Mouse (Mus musculus) urinary bladder, postnatal 10 days (tissue): ENCODE data around the gene Tecrl.

Source experiments
- DNase-seq: peaks from one replicate; pipeline ENCODE4 v3.0.0; 2022; ENCODE audit warnings: low spot score

Tecrl gene

DNA sequence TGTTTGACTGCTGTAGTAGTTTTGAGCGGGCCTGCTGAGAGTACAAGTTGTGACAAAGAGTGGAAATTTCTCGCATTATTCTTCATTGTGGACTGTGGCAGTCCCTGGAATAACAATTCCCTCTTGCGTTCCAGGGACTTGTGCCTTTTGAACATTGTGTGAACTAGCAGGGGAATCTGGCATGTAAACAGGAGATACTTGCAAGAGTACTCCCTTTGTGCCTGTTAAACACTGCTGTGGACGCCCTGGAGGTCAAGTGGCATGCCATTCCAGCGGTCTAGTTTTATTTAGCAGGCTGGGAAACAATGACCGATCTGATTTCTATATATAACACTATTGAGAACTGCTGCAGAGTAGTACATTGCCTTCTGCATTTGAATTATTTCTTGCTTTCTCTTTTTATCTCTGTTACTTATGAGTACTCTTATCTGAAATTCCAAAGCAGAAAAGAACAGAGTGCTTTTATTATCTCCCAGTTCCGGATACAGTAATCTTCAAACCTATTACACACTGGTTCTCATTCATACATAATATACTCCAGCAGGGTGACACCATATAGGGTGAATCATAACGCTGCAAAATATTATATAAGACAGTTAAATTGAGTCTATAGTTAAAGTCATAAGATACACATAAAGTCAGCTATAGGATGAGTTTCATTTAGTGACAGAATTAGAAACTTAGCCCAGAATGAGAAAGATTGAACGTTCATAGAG is at the start of gene Tecrl:
Tecrl (minus strand) TSS at position 350 of the 716 bp plus-strand sequence.
- no peak for DNase-seq

DNA sequence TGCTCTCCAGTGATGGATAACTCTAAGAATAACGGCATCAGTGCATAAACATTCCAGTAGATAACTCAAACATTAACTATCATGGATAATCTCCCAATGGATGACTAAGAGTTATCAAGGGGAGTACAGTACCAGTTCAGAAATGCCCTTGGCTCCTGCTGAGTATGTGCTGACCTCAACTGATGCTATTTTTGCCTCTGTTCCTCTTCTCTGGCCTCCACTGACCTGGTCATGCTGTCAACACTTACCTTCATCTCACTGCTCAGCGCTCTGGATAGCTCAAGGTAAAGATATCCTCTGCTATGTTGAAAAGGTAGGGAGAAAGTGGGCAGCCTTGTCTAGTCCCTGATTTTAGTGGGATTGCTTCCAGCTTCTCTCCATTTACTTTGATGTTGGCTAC is 30.0 kb upstream of the Tecrl start:
- no peak for DNase-seq

DNA sequence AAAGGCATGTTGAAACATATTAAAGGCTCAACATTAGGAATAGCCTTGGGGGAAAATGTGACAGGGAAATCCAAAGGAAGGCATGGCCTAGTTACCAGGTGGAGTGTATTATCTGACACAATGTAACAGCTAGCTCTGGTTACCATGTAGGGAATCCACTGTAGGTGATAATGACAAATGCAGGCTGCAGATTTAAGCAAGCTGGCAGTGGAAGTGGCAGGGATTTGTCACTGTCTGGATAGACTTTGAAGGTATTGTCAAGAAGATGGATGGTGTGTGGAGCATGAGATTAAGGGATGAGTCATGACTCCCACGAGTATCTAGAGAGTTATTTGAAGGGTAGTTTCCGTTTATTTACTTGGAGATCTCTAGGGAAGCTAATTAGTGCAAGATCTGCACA is 3.4 kb downstream of the Tecrl start:
- DNase-seq: no peak

DNA sequence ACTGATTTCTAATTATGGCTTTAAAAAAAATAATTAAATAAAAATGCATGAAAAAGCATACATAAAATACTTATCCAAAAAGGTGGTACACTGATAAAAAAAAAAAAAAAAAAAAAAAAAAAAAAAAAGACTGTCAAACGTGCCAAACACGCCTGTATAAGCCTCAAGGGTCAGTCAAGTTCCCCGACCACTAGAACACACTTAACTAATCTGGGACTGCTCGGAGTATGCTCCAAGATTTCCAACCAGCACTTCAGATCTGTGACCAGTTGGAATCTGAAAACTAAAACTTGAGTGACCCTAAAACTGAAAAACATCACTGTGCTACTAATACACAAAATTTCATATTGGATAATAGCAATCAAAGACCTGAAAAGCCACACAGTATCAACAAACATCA is 15.9 kb downstream of the Tecrl start:
- DNase-seq: no peak

DNA sequence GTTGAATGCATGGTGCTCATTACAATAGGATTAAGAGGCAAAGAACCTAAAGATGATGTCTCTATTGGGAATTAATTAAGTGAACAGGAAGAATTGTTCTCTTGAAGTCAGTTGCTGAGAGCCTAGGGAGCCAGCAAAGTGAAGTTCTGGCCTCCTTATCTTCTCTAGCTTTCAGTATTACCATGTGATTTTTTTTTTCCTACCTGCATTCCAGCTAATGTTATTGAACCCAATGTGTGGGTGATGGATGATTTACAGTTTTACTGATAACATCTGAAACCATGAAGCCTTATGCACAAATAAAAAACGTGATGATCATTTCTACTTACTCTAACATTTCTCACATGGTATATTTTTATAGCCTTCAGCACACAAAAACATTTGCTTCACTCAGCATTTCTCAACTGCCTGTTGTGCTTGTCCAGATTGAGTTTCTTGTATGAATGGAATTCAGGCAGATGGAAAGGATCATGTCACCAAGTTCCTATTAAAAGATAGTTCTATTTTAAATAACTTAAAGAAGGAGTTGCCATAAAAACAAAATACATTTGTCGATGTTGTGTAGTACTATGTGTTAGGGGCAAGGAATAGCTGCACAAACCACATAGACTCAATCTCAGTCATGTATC is 87.7 kb downstream of the Tecrl start:
- DNase-seq: no peak

DNA sequence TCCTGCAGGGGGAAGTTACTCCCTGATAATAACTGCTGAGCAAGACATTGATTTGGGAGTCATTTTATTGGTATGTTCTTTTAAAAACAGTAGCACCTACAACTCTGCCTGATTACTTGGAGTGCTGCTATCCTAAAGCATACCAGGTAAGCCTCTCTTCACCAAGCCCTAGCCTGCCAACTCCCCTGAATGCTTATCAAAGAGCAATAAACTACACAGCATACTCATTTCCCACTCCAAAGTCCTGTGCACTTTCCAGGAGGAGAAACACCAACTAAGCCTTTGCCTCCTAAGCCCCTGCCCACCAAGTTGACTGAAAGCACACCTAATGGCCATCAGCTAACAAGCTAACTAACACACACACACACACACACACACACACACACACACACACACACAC is 94.9 kb downstream of the Tecrl start:
- DNase-seq: no peak

DNA sequence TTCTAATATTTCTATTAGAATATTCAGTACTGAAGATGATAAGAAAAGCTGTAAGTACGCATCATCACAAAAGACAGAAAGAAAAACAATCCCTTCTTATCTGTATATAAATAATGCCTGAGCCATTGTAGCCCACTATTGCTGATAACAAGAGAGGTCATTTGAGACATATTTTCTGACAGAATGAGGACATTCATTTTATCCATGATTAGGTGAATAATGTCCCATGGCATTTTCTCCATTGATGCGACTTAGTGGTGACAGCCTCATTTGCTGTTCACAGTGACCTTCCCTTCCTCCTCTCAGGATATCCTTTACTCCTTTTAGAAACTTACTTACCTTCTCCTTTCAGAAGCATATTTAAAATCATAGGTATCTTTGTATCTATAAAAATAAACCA is 100.9 kb downstream of the Tecrl start:
- DNase-seq: no peak

DNA sequence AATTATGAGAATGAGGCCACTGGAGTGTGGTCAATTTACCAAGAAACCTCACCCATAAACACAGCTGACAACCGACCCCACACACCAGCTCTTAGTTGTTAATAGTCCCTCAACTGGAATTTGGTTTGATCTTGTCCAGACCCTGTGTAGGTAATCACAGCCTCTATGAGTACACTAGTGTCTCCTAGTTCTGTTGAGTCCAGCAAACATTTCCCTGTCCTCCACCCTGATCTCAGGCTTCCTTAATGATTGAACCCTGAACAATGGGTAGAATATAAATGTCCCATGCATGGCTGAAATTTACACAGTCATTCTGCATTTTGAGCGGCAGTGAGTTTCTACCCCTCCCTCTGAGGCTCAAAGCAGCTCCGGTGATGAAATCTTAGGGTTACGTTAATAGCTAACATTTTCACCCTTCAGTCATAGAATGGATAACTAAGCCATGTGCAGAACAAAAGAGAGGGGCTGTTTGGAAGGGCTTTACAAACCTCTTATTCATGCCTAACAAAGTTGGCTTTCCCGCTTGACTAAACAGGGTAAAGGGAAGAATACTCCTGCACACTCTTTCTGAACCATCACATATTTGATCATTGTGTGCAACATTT is 116.0 kb downstream of the Tecrl start:
- DNase-seq: no peak
